Mouse (Mus musculus): ENCODE measurements around the gene Gm2564. TPM values are rescaled to one million over a fixed set of nuclear protein-coding genes. Genes with fewer than 3 reads are reported as not detected.

Gm2564 gene
- polyA plus RNA-seq (2012; fragmentation: generic; extraction: Trizol), result not detected

DNA sequence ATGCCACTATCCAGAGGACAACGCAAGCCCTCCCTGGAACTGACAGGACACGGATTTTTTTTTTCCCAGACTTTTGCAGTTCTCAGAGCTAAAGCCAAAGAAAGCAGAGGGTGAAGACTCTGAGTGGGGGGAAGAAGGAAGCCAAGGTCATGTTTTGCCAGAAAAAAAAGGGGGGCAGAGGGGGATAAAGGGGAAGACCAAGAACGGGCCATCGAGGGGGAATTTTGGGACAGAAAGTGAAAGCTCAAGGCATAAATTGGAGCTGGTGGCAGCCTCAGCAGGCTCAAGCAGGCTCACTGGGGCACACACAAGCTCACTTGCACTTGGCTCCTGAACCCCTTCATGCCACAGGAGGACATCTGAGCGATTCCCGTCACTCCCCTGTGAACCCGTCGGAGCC lies at the start of gene Gm2564:
TSS of gene Gm2564 (plus strand) at position 301 of the 400 bp plus-strand sequence.

DNA sequence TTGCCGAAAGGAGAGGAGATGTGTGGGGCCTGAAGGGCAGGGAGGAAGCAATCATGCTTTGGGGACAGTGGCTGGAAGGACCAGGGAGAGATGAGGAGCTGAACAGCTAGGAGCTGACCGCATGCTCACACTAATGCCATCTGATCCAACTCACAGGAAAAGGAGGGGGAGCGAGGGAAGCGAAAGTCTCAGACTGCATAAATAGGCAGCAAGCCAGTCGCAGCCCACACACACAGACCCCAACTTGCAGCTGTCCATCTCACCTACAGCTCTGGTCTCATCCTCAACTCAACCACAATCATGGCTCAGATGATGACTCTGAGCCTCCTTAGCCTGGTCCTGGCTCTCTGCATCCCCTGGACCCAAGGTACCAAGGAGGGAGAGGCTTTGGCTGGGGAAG lies 17.6 kb upstream of the Gm2564 start, which contains the start of gene Gm10591:
TSS of gene Gm10591 (plus strand) at position 301 of the 400 bp plus-strand sequence.

DNA sequence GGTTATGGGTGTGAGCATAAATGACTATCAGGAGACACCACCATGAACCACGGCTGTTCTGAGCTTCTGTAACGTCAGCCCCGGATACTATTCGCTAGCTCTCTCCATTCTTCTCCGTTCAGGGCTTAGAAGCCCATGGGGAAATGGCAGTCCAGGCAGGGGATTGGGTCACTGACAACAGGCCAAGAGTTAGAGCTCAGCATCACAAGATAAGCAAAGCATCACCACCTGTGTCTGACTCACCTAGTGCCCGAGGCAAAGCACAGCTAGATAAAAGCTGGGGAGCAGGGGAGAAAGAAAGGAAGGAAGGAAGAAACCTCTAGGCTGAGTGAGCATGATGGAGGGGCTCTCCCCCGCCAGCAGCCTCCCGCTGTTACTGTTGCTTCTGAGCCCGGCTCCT lies 25.4 kb downstream of the Gm2564 start, which contains the start of gene Ccl27b:
TSS of gene Ccl27b (plus strand) at position 301 of the 400 bp plus-strand sequence.

DNA sequence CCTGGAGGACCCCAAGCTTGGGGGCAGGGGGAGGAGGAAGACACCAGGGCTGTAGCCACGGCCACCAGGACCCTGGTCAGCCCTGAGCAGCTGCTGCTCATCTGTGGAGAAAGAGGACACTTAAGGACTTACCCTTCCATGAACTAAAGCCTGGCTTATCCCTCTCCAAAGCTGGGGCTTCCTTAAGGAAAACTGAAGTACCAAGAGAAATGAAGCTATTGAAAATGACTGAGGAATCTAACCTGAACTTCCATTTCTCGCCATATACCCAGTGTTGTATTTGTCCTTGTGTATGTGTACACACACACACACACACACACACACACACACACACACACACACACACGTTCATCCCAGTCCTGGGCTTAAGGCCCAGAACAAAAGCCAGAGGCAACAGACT lies 32.3 kb downstream of the Gm2564 start, which contains the start of gene Il11ra2:
TSS of gene Il11ra2 (minus strand) at position 101 of the 400 bp plus-strand sequence.

Other genes with a start within 250 kb of the Gm2564 start
- not detected for gene Gm21586, start 190.3 kb upstream of the Gm2564 start, polyA plus RNA-seq (2012; fragmentation: generic; extraction: Trizol)
- not detected for gene Gm2163, start 163.0 kb upstream of the Gm2564 start, polyA plus RNA-seq (2012; fragmentation: generic; extraction: Trizol)
- gene Fam205a2, start 101.5 kb upstream of the Gm2564 start, polyA plus RNA-seq (2012; fragmentation: generic; extraction: Trizol), result not detected
- not detected for gene Gm10591, start 17.5 kb upstream of the Gm2564 start, polyA plus RNA-seq (2012; fragmentation: generic; extraction: Trizol)
- not detected for gene Ccl27b, start 25.5 kb downstream of the Gm2564 start, polyA plus RNA-seq (2012; fragmentation: generic; extraction: Trizol)
- under 1 TPM in 1 of 2 experiments, not detected in 1; 0.19 TPM for gene Il11ra2, start 32.2 kb downstream of the Gm2564 start, polyA plus RNA-seq (2012; fragmentation: generic; extraction: Trizol)
- gene 4930578G10Rik, start 105.8 kb downstream of the Gm2564 start, polyA plus RNA-seq (2012; fragmentation: generic; extraction: Trizol), result not detected
- gene Ccl19, start 126.9 kb downstream of the Gm2564 start, polyA plus RNA-seq (2012; fragmentation: generic; extraction: Trizol), result not detected
- gene Ccl21a, start 144.3 kb downstream of the Gm2564 start, polyA plus RNA-seq (2012; fragmentation: generic; extraction: Trizol), result not detected
- not detected for gene Fam205a1, start 224.2 kb downstream of the Gm2564 start, polyA plus RNA-seq (2012; fragmentation: generic; extraction: Trizol)
- not detected for gene Gm12394, start 227.1 kb downstream of the Gm2564 start, polyA plus RNA-seq (2012; fragmentation: generic; extraction: Trizol)
- gene Fam205c, start 244.5 kb downstream of the Gm2564 start, polyA plus RNA-seq (2012; fragmentation: generic; extraction: Trizol), result not detected

All from C3H10T1/2 (cell line).